Mouse (Mus musculus) E14TG2a.4 (cell line): ENCODE results near the gene Pou2f1.

Experiments used
- CTCF ChIP-seq: conservative IDR thresholded peaks from 2 replicates; pipeline ENCODE4 v1.5.1; 2014; ENCODE audit warnings: low read length
- NANOG ChIP-seq: IDR thresholded peaks from 2 replicates; pipeline ENCODE4 v1.6.1; 2014; ENCODE audit warnings: borderline replicate concordance, low read length, mixed read lengths

- TF ChIP-seq CTCF (no peak), NANOG (no peak)
These were observed 140.4 kb downstream of the Pou2f1 start for GRCm38 (mm10) chr1:165862059-165862458.
